Mouse (Mus musculus) G1E (cell line): ENCODE data around the gene Gpr152.

Source experiments
- CTCF ChIP-seq: IDR thresholded peaks from 2 replicates; pipeline ENCODE4 v1.5.1; 2012; ENCODE audit warnings: low read depth, low read length, inconsistent platforms, mixed read lengths
- GATA1 ChIP-seq: IDR thresholded peaks from 2 replicates; pipeline ENCODE4 v1.6.1; 2012; ENCODE audit warnings: borderline replicate concordance, low read length, inconsistent platforms, mixed read lengths

DNA sequence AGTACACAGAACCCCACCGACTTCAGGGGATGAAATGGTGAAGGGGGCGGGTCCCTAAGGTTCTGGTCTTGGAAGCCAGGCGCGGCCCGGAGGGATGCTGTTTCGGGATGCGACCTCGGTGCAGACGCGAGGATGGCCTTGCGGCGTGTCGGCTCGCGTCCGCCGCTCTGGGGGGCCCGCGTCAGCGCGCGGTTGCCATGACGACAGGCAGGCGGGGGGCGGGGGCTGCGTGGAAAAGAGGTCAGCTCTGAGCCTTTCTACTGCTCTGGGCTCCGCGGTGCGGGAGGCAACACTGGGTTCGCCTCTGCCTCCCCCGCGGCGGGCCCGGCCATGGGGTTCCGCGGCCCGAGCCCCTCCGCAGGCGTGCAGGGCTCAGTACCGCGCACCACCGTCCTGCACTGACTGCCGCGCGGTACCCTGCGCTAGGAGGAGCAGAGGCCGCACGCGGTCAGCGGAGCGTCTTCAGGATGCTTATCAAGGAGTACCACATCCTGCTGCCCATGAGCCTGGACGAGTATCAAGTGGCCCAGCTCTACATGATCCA, 38.8 kb upstream of the Gpr152 start:
- TF ChIP-seq CTCF (no peak), GATA1 (no peak)
